Mouse (Mus musculus) brain, embryonic 14.5 days (tissue): ENCODE results near the gene Myh6. TPM values are rescaled to one million over a fixed set of nuclear protein-coding genes. Genes with fewer than 3 reads are reported as not detected.
"Not testable (repeated sequence)": the region's sequence is repeated elsewhere in the genome, so short reads cannot be mapped to it uniquely, and the experiment has no call there.

Source experiments
- DNase-seq: peaks from one replicate; pipeline ENCODE4 v3.0.0-alpha.2; 2011; ENCODE audit warnings: low read depth
- CTCF ChIP-seq: fragments of 200-500 bp; IDR thresholded peaks from 2 replicates; pipeline ENCODE4 v1.5.1; 2012; ENCODE audit warnings: inconsistent platforms, mild to moderate bottlenecking, moderate library complexity, borderline replicate concordance; ENCODE audit not compliant: insufficient read depth, insufficient read length; ENCODE audit errors: extremely low read depth
- POLR2A ChIP-seq: fragments of 200-500 bp; IDR thresholded peaks from 2 replicates; pipeline ENCODE4 v1.6.1; 2012; ENCODE audit warnings: mild to moderate bottlenecking, inconsistent platforms, borderline replicate concordance; ENCODE audit not compliant: poor library complexity, insufficient read depth, insufficient read length, severe bottlenecking; ENCODE audit errors: extremely low read depth
- polyA plus RNA-seq: library from polyadenylated mRNA; depleted of rRNA; stranded (reverse); fragments of >200 nt; gene quantifications from 2 replicates; pipeline ENCODE4 v1.2.3, GENCODE M21; 2012

Myh6 gene
- polyA plus RNA-seq, 1 experiment: 0.18 TPM

- TF ChIP-seq CTCF (no peak), POLR2A (no peak)
- no peak for DNase-seq
Observed at GRCm38 (mm10) chr14:54959197-54959596, 7.5 kb downstream of the Myh6 start.

- no peak for TF ChIP-seq CTCF
- TF ChIP-seq POLR2A: no peak
- no peak for DNase-seq
Observed at GRCm38 (mm10) chr14:54958503-54958902, 8.2 kb downstream of the Myh6 start.

DNA sequence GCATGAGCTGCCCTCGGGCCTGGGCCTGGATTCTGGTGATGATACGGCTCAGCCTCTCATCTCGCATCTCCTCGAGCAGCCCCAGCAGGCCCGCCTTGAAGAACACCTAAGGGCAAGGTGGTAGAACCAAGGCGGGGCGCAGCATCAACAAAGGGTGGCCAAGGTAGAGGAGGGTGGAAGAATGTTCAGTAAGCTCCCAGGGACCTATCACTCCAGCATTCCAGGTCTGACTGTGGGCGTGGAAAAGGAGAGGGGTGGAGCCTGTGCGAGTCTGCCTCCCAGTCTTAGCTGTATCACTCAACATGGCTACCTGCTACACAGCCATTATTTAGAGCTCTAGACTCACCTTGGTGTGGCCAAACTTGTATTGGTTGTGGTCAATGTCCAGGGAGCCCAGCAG is 10.2 kb downstream of the Myh6 start:
- TF ChIP-seq CTCF (no peak), POLR2A (no peak)

GRCm38 (mm10) chr14:54955481-54955880 is 11.2 kb downstream of the Myh6 start:
- no peak for DNase-seq
- TF ChIP-seq POLR2A (no peak), CTCF (no peak)

More for the DNA sequence above, 10.2 kb downstream of the Myh6 start:
- DNase-seq: no peak

GRCm38 (mm10) chr14:54954474-54954873 is 12.3 kb downstream of the Myh6 start:
- DNase-seq: no peak
- TF ChIP-seq CTCF (no peak), POLR2A (no peak)

DNA sequence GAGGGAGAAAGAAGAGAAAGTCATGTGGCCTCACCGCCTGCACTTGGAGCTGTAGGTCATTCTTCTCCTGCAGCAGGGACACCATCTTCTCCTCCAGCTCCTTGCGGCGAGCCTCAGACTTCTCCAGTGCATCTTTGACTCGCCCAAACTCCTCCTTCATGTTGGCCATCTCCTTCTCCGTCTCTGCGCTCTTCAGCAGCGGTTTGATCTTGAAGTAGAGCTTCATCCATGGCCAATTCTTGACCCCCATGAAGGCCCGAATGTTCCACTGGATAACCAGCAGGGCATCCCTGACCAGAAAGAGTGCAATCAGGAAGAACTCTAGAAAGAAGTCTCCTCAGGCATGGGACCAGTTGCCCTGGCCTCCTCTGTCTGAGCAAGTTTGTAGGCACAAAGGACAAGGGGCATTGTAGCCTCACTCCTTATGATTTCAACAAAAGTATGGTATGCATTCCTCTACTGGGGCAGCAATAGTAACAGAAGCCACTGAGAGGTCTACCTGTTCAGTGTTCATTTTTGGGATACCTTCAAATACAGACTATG is 13.0 kb downstream of the Myh6 start:
- DNase-seq: no peak
- no peak for TF ChIP-seq POLR2A
- TF ChIP-seq CTCF: no peak

GRCm38 (mm10) chr14:54951587-54951986 is 15.1 kb downstream of the Myh6 start:
- DNase-seq: no peak
- no peak for TF ChIP-seq CTCF
- TF ChIP-seq POLR2A: no peak

- no peak for DNase-seq
- TF ChIP-seq POLR2A: no peak
- TF ChIP-seq CTCF: no peak
Observed at GRCm38 (mm10) chr14:54950493-54950892, 16.2 kb downstream of the Myh6 start.

- TF ChIP-seq CTCF (no peak), POLR2A (no peak)
- DNase-seq: no peak
Observed at GRCm38 (mm10) chr14:54948781-54949180, 17.9 kb downstream of the Myh6 start.

DNA sequence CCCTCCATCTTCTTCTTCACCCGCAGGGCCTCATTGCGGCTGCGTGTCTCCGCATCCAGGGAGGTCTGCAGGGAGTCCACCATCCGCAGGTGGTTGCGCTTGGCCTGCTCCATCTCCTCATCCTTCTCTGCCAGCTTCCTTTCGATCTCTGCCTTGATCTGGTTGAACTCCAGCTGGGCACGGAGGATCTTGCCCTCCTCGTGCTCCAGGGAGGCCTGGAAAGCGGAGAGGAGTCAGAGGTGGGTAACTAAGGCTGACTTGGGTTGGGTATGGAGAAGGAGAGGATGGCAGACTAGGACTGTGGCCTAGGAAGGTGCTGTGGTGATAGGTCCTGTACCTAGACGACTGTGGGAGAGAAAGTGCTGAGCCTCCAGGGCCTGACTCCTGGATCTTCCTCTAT is 19.7 kb downstream of the Myh6 start:
- DNase-seq: not testable (repeated sequence)

- TF ChIP-seq POLR2A (no peak), CTCF (no peak)
- no peak for DNase-seq
Observed at GRCm38 (mm10) chr14:54945975-54946704, 20.6 kb downstream of the Myh6 start.

DNA sequence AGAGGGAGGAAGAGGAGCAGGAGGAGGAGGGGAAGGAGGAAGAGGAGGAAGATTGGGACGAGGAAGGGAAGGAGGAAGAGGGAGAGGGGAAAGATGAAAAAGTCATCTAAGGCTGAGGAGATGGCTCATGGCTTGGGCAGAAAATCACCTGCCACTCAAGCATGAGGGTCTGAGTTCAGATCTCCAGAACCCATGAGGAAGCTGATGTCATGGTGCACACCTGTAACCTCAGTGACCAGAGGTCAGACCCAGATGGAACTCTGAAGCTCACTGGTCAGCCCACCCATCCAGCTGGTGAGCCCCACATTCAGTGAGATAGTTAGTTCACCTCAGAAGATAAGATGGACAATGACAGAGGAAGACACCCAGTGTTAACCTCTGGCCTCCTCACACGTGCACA is 21.8 kb downstream of the Myh6 start:
- TF ChIP-seq CTCF (no peak), POLR2A (no peak)
- DNase-seq: no peak
